Mouse (Mus musculus): ENCODE results near the gene Mkks. TPM values are rescaled to one million over a fixed set of nuclear protein-coding genes. Genes with fewer than 3 reads are reported as not detected.
"Not testable (repeated sequence)": the region's sequence is repeated elsewhere in the genome, so short reads cannot be mapped to it uniquely, and the experiment has no call there.

Gene Mkks
- 10 to 100 TPM; 21.0 to 31.6 TPM for total RNA-seq (2021)
- long read RNA-seq, experiment 1, transcript Mkks-202 (6 exons, 3,178 nt) = major isoform, 27 of 35 reads
- long read RNA-seq, experiment 1, partial matches to known transcripts = 3 of 35 reads
- long read RNA-seq, experiment 1, other reads (novel, unspliced or antisense) = 3 of 35 reads
- long read RNA-seq, experiment 2, transcript Mkks-202 (6 exons, 3,178 nt) = major isoform, 30 of 34 reads
- long read RNA-seq, experiment 2, partial matches to known transcripts = 2 of 34 reads
- long read RNA-seq, experiment 2, other reads (novel, unspliced or antisense) = 2 of 34 reads

GRCm38 (mm10) chr2:136891068-136891950, at the start of gene Mkks, which contains the start of the genes Slx4ip and AL731706.1:
Gene Mkks (minus strand): TSS chr2:136891389.
Gene Slx4ip (plus strand): TSS chr2:136891218.
Gene AL731706.1 (minus strand): TSS chr2:136891389.
- intact Hi-C loops (cut with DNase I) = loop anchor here (5.0 kb wide), 1 partner anchor 179 kb away; the partner anchor contains the start of gene Snap25
- peak; percentile 99 to 100 for DNase-seq (ENCODE audit: low spot score in 2 of 2)

- intact Hi-C loops (cut with DNase I) = no loop called here
- DNase-seq (ENCODE audit: low spot score in 2 of 2) = no peak
Measured at GRCm38 (mm10) chr2:136938249-136938648, 47.1 kb upstream of the Mkks start.

- intact Hi-C loops (cut with DNase I) = no loop called here
- no peak for DNase-seq (ENCODE audit: low spot score in 2 of 2)
Measured at GRCm38 (mm10) chr2:136936391-136937288, 45.5 kb upstream of the Mkks start.

DNA sequence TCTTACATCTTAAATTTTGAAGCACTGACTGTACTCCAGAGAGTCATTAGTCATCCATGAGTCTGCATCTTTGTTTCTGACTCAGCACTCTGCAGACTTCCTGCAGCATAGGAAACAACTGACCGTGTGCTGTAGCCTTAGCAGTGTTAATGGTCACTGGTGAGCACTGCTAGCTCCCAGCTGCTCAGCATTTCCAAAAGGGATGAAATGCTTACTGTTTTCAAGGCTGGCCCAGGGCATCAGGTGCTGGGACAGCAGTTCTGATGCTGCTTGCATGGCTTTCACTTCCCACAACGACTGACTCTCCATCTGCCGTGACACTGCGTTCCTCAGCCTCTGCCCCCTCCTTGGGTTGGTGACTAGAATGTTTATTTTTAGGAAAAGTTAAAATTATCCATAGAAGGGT, 29.8 kb upstream of the Mkks start:
- intact Hi-C loops (cut with DNase I) = no loop called here
- peak; percentile 30 to 44 for DNase-seq (ENCODE audit: low spot score in 2 of 2)

GRCm38 (mm10) chr2:136920257-136920993, 29.2 kb upstream of the Mkks start:
- no peak for DNase-seq (ENCODE audit: low spot score in 2 of 2)
- intact Hi-C loops (cut with DNase I) = no loop called here

- intact Hi-C loops (cut with DNase I) = loop anchor here (2.0 to 10.0 kb wide), 3 partner anchors 165 to 813 kb away; partner anchors contain the start of gene Jag1
- no peak for DNase-seq (ENCODE audit: low spot score in 2 of 2)
Measured at GRCm38 (mm10) chr2:136919433-136919832, 28.2 kb upstream of the Mkks start.

DNA sequence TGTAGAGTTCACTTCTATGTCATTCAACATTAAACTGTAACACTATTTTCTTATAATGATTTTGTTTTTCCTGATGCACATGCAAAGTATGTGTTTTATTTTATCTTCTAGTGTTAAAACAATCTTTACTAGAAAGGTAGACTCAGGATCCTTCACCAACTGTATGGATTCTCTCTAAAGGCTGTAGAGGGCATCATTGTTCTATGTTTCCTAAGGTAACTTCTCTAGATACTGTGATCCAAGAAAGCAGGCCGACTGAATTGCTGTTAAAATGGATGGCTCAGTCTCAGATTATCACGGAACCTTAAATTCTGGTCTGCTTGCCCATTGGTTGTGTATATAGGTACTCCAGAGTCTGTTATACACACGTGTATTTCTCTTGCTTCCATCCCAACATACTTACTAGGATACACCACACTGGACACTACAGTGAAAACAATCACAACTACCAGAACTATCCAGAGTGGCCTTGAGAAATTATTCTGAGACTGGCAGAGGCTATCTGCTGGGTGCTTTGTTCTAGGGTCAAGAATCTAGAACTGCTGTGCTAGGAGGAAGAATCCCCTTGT, 23.2 kb upstream of the Mkks start:
- intact Hi-C loops (cut with DNase I) = loop anchor here (2.0 to 10.0 kb wide), 3 partner anchors 170 to 1028 kb away; partner anchors contain the start of gene Jag1
- DNase-seq (ENCODE audit: low spot score in 2 of 2) = peak in 1 of 2 experiments; percentile 41

DNA sequence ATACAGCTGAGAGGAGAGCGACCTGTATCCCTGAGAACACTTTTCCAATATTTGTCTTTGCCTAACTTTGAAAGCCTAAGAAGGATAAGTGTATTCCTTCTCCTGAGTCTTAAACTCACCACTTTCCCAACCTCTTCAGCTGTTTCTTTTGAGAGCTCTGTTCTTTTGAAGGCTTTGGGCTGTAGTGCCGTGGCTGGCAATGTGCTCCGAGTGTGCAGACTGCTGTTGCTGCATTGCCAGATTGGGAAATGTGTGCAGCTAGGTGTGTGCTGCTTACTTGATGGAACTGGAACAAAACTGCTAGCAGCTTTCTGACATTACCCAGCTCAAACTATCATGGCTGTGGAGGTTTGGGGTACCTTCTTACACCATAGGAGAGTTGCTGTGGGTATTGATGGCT, 21.8 kb upstream of the Mkks start:
- intact Hi-C loops (cut with DNase I) = loop anchor here (10.0 kb wide), 2 partner anchors 172 to 202 kb away; partner anchors contain the start of gene Jag1
- DNase-seq (ENCODE audit: low spot score in 2 of 2) = no peak

DNA sequence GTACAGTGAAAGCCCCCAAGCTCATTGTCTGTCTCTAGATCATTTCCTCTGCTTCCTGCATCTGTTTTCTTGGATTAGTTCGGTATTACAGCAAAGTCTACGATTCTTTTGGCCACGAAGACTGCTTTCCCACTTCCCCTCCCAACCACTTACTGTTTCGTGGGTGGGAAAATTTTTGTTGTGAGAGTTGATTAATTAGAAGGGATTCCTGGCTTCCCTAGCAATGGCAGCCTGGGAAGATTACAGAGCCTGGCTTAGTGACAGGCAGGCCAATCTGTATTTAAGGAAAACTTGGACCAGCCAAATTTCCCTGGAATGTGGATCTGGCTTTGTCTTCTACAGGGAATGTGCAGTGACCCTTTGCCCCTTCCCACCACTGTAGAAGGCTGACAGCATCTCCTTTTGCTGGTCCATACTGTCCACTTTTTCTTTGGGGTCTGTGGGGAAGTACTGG, 20.8 kb upstream of the Mkks start:
- intact Hi-C loops (cut with DNase I) = loop anchor here (10.0 kb wide), 2 partner anchors 173 to 203 kb away; partner anchors contain the start of gene Jag1
- no peak for DNase-seq (ENCODE audit: low spot score in 2 of 2)

- intact Hi-C loops (cut with DNase I) = no loop called here
- no peak for DNase-seq (ENCODE audit: low spot score in 2 of 2)
Measured at GRCm38 (mm10) chr2:136909298-136909697, 18.1 kb upstream of the Mkks start.

GRCm38 (mm10) chr2:136908596-136908995, 17.4 kb upstream of the Mkks start:
- intact Hi-C loops (cut with DNase I) = no loop called here
- DNase-seq (ENCODE audit: low spot score in 2 of 2) = no peak

- DNase-seq (ENCODE audit: low spot score in 2 of 2) = no peak
- intact Hi-C loops (cut with DNase I) = no loop called here
Measured at GRCm38 (mm10) chr2:136896131-136896530, 4.9 kb upstream of the Mkks start.

- intact Hi-C loops (cut with DNase I) = loop anchor here (5.0 kb wide), 1 partner anchor 182 kb away; the partner anchor contains the start of gene Snap25
- DNase-seq (ENCODE audit: low spot score in 2 of 2) = no peak
Measured at GRCm38 (mm10) chr2:136894494-136894893, 3.3 kb upstream of the Mkks start.

DNA sequence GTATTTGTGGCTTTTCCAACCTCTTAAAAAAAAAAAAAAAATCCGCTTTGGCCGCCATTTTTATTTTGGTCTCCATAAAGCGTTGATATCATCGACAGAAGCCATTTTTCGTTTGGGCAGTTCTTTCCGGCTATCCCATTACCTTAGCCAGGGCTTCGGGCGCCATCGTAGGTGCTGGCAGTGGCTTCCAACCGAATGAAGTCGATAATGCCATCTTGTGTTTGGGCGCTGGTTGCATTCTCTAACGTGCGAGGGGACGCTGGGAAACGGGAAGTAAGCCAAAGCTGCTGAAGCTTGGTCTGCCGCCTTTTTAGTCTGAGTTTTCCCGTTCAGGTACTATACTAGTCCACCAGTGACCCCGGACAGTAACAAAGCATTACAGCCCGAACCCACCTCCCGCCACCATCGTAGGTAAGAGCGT, 772 bp upstream of the Mkks start:
- peak; percentile 97 to 99 for DNase-seq (ENCODE audit: low spot score in 2 of 2)
- intact Hi-C loops (cut with DNase I) = loop anchor here (5.0 kb wide), 1 partner anchor 180 kb away; the partner anchor contains the start of gene Snap25

GRCm38 (mm10) chr2:136890716-136891067, 497 bp downstream of the Mkks start:
- intact Hi-C loops (cut with DNase I) = loop anchor here (5.0 kb wide), 1 partner anchor 178 kb away; the partner anchor contains the start of gene Snap25
- DNase-seq (ENCODE audit: low spot score in 2 of 2) = not testable (repeated sequence)

- DNase-seq (ENCODE audit: low spot score in 2 of 2) = peak; percentile 62 to 69
Measured at GRCm38 (mm10) chr2:136886846-136887245, 4.3 kb downstream of the Mkks start.

GRCm38 (mm10) chr2:136885579-136885978, 5.6 kb downstream of the Mkks start, which contains the start of gene AL731706.2:
Gene AL731706.2 (minus strand): TSS chr2:136885679.
- intact Hi-C loops (cut with DNase I) = loop anchor here (5.0 to 10.0 kb wide), 3 partner anchors 111 to 741 kb away; no protein-coding TSS in a partner anchor
- DNase-seq (ENCODE audit: low spot score in 2 of 2) = no peak

More at GRCm38 (mm10) chr2:136886846-136887245, 4.3 kb downstream of the Mkks start:
- intact Hi-C loops (cut with DNase I) = loop anchor here (5.0 to 10.0 kb wide), 3 partner anchors 112 to 742 kb away; no protein-coding TSS in a partner anchor
